Mouse (Mus musculus): ENCODE data around the gene Kcnip1. TPM values are rescaled to one million over a fixed set of nuclear protein-coding genes. Genes with fewer than 3 reads are reported as not detected.

The Kcnip1 gene
- polyA plus RNA-seq, 1 experiment from 2014 or later: 3.9 TPM

DNA sequence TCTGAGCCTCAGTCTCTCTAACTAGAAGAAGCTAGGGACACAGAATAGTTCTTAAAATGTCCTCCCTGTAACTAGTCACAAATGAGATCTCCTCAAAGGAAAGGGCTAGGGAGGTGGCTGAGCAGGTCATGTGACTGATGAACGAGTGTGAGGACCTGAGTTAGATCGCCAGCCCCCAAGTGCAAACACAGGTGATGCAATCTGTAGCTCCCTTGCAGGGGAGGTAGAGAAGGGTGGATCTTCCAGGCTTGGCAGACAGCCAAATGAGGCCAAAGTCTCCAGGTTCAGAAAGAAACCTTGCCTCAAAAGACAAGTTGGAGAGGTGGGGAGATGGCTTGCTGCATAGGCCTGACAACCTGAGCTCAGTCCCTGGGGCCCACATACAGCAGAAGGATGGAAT, 66.4 kb downstream of the Kcnip1 start:
- Histone ChIP-seq H3K27ac (replicated peaks) (no peak overlapping the region), H3K9me3 (ENCODE audit: control insufficient read depth, low read length) (no peaks in the 10 kb centered on the region), H3K4me2 (replicated peaks; ENCODE audit: low read depth) (no peak overlapping the region), H3K4me3 (ENCODE audit: low read depth, low read length) (no peak overlapping the region), H3K27me3 (ENCODE audit: control insufficient read depth, insufficient read depth, low read length) (no peaks in the 10 kb centered on the region), H3K36me3 (ENCODE audit: control insufficient read depth, insufficient read depth, low read length) (no peaks in the 10 kb centered on the region), H3K9ac (ENCODE audit: low read length) (no peak overlapping the region), H3K4me1 (replicated peaks; ENCODE audit: control insufficient read depth, insufficient read depth) (no peaks in the 10 kb centered on the region)
- no peak for TF ChIP-seq CTCF (IDR thresholded peaks at IDR 0.05; ENCODE audit: low read depth)
- TF ChIP-seq EP300 (optimal IDR thresholded peaks at IDR 0.05): no peak
- DNase-seq (ENCODE audit: low spot score) (no peak), ATAC-seq (ENCODE audit: low FRiP score, low TSS enrichment) (no peak)
- 30% methylated on average over 2 of the region's 2 CpGs for WGBS

DNA sequence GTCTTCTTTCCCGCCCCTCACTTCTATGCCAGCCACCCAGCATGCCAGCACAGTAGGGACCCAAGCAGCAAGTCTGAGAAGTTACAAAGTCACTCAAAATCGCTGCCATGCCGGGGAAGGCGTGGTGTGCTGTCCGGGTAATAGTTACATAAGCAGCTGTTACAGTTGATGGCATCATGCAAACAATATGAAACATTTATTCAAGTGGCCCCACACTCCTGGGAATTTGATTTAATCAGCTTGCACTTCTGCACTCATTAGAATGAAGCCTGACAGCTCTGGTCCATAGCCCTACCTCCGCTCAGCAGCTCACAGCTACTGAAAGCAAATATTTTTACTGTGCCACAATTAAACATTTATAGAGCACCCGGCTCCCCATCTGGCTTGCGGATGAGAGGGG, 67.2 kb downstream of the Kcnip1 start:
- Histone ChIP-seq H3K27me3 (ENCODE audit: control insufficient read depth, insufficient read depth, low read length) (no peaks in the 10 kb centered on the region), H3K9me3 (ENCODE audit: control insufficient read depth, low read length) (no peaks in the 10 kb centered on the region), H3K4me2 (replicated peaks; ENCODE audit: low read depth) (no peak overlapping the region), H3K27ac (replicated peaks) (no peak overlapping the region), H3K9ac (ENCODE audit: low read length) (no peak overlapping the region), H3K36me3 (ENCODE audit: control insufficient read depth, insufficient read depth, low read length) (no peaks in the 10 kb centered on the region), H3K4me1 (replicated peaks; ENCODE audit: control insufficient read depth, insufficient read depth) (no peaks in the 10 kb centered on the region), H3K4me3 (ENCODE audit: low read depth, low read length) (no peak overlapping the region)
- DNase-seq (ENCODE audit: low spot score) (no peak), ATAC-seq (ENCODE audit: low FRiP score, low TSS enrichment) (no peak)
- TF ChIP-seq CTCF (IDR thresholded peaks at IDR 0.05; ENCODE audit: low read depth) (no peak), EP300 (optimal IDR thresholded peaks at IDR 0.05) (no peak)
- 56% methylated on average over 8 of the region's 8 CpGs for WGBS

GRCm38 (mm10) chr11:33923031-33923430, 69.9 kb downstream of the Kcnip1 start:
- ATAC-seq (ENCODE audit: low FRiP score, low TSS enrichment) (no peak), DNase-seq (ENCODE audit: low spot score) (no peak)
- H3K9ac ChIP-seq (ENCODE audit: low read length): no peak overlapping the region
- TF ChIP-seq CTCF (IDR thresholded peaks at IDR 0.05; ENCODE audit: low read depth) (no peak), EP300 (optimal IDR thresholded peaks at IDR 0.05) (no peak)
- no peaks in the 10 kb centered on the region for H3K27me3 ChIP-seq (ENCODE audit: control insufficient read depth, insufficient read depth, low read length)
- H3K4me2 ChIP-seq (replicated peaks; ENCODE audit: low read depth): no peak overlapping the region
- no peaks in the 10 kb centered on the region for H3K4me1 ChIP-seq (replicated peaks; ENCODE audit: control insufficient read depth, insufficient read depth)
- no peak overlapping the region for H3K27ac ChIP-seq (replicated peaks)
- WGBS: 64% methylated on average over 3 of the region's 3 CpGs
- H3K36me3 ChIP-seq (ENCODE audit: control insufficient read depth, insufficient read depth, low read length): no peaks in the 10 kb centered on the region
- H3K9me3 ChIP-seq (ENCODE audit: control insufficient read depth, low read length): no peaks in the 10 kb centered on the region
- no peak overlapping the region for H3K4me3 ChIP-seq (ENCODE audit: low read depth, low read length)

- ATAC-seq (ENCODE audit: low FRiP score, low TSS enrichment): no peak
- no peaks in the 10 kb centered on the region for H3K4me1 ChIP-seq (replicated peaks; ENCODE audit: control insufficient read depth, insufficient read depth)
These were observed 71.5 kb downstream of the Kcnip1 start for GRCm38 (mm10) chr11:33921451-33921850.

GRCm38 (mm10) chr11:33919826-33920225, 73.1 kb downstream of the Kcnip1 start:
- no peak for DNase-seq (ENCODE audit: low spot score)
- H3K27me3 ChIP-seq (ENCODE audit: control insufficient read depth, insufficient read depth, low read length): no peaks in the 10 kb centered on the region
- 77% methylated on average over 7 of the region's 7 CpGs for WGBS
- no peak overlapping the region for H3K9ac ChIP-seq (ENCODE audit: low read length)
- no peak overlapping the region for H3K4me2 ChIP-seq (replicated peaks; ENCODE audit: low read depth)
- no peak for ATAC-seq (ENCODE audit: low FRiP score, low TSS enrichment)
- H3K27ac ChIP-seq (replicated peaks): no peak overlapping the region
- TF ChIP-seq EP300 (optimal IDR thresholded peaks at IDR 0.05): no peak
- no peak for TF ChIP-seq CTCF (IDR thresholded peaks at IDR 0.05; ENCODE audit: low read depth)
- no peaks in the 10 kb centered on the region for H3K4me1 ChIP-seq (replicated peaks; ENCODE audit: control insufficient read depth, insufficient read depth)
- no peaks in the 10 kb centered on the region for H3K9me3 ChIP-seq (ENCODE audit: control insufficient read depth, low read length)
- no peaks in the 10 kb centered on the region for H3K36me3 ChIP-seq (ENCODE audit: control insufficient read depth, insufficient read depth, low read length)
- no peak overlapping the region for H3K4me3 ChIP-seq (ENCODE audit: low read depth, low read length)

More at GRCm38 (mm10) chr11:33921451-33921850, 71.5 kb downstream of the Kcnip1 start:
- Histone ChIP-seq H3K9ac (ENCODE audit: low read length) (no peak overlapping the region), H3K36me3 (ENCODE audit: control insufficient read depth, insufficient read depth, low read length) (no peaks in the 10 kb centered on the region), H3K27ac (replicated peaks) (no peak overlapping the region), H3K4me2 (replicated peaks; ENCODE audit: low read depth) (no peak overlapping the region), H3K9me3 (ENCODE audit: control insufficient read depth, low read length) (no peaks in the 10 kb centered on the region), H3K27me3 (ENCODE audit: control insufficient read depth, insufficient read depth, low read length) (no peaks in the 10 kb centered on the region), H3K4me3 (ENCODE audit: low read depth, low read length) (no peak overlapping the region)
- WGBS: 81% methylated on average over 13 of the region's 13 CpGs
- TF ChIP-seq EP300 (optimal IDR thresholded peaks at IDR 0.05): no peak
- TF ChIP-seq CTCF (IDR thresholded peaks at IDR 0.05; ENCODE audit: low read depth): no peak
- no peak for DNase-seq (ENCODE audit: low spot score)

- DNase-seq (ENCODE audit: low spot score) (no peak), ATAC-seq (ENCODE audit: low FRiP score, low TSS enrichment) (no peak)
- H3K9me3 ChIP-seq (ENCODE audit: control insufficient read depth, low read length): no peaks in the 10 kb centered on the region
- H3K27me3 ChIP-seq (ENCODE audit: control insufficient read depth, insufficient read depth, low read length): no peaks in the 10 kb centered on the region
- H3K27ac ChIP-seq (replicated peaks): no peak overlapping the region
- H3K9ac ChIP-seq (ENCODE audit: low read length): no peak overlapping the region
- 46% methylated on average over 2 of the region's 2 CpGs for WGBS
- H3K4me1 ChIP-seq (replicated peaks; ENCODE audit: control insufficient read depth, insufficient read depth): no peaks in the 10 kb centered on the region
- no peaks in the 10 kb centered on the region for H3K36me3 ChIP-seq (ENCODE audit: control insufficient read depth, insufficient read depth, low read length)
- no peak overlapping the region for H3K4me2 ChIP-seq (replicated peaks; ENCODE audit: low read depth)
- no peak overlapping the region for H3K4me3 ChIP-seq (ENCODE audit: low read depth, low read length)
- TF ChIP-seq EP300 (optimal IDR thresholded peaks at IDR 0.05): no peak
- no peak for TF ChIP-seq CTCF (IDR thresholded peaks at IDR 0.05; ENCODE audit: low read depth)
These were observed 74.5 kb downstream of the Kcnip1 start for GRCm38 (mm10) chr11:33918424-33918823.

Measured in stomach, postnatal 0 days (tissue).